Mouse (Mus musculus) neural tube, embryonic 12.5 days (tissue): ENCODE results near the gene Polr1d. TPM values are rescaled to one million over a fixed set of nuclear protein-coding genes. Genes with fewer than 3 reads are reported as not detected.

Source experiments
- ATAC-seq: fragments of 200-750 bp; cut with Nextera tagmentation; 2 replicates; pipeline ENCODE4 v1.8.0; 2017; ENCODE audit warnings: low read depth, mild to moderate bottlenecking, moderate TSS enrichment, moderate library complexity; ENCODE audit not compliant: low FRiP score
- H3K27ac ChIP-seq: fragments of 300-500 bp; sonication (generic); 2 replicates; pipeline ENCODE4 v1.5.1; 2016
- H3K27me3 ChIP-seq: fragments of 300-500 bp; sonication (generic); replicated peaks from 2 replicates; pipeline ENCODE4 v1.6.1; 2016; ENCODE audit warnings: mild to moderate bottlenecking
- H3K36me3 ChIP-seq: fragments of 300-500 bp; sonication (generic); 2 replicates; pipeline ENCODE4 v1.6.1; 2016; ENCODE audit warnings: mild to moderate bottlenecking
- H3K4me1 ChIP-seq: fragments of 300-500 bp; sonication (generic); 2 replicates; pipeline ENCODE4 v1.6.1; 2016
- H3K4me2 ChIP-seq: fragments of 300-500 bp; sonication (generic); replicated peaks from 2 replicates; pipeline ENCODE4 v1.6.1; 2016; ENCODE audit warnings: mild to moderate bottlenecking
- H3K4me3 ChIP-seq: fragments of 300-500 bp; sonication (generic); 2 replicates; pipeline ENCODE4 v1.5.1; 2016
- H3K9ac ChIP-seq: fragments of 300-500 bp; sonication (generic); 2 replicates; pipeline ENCODE4 v1.6.1; 2016; ENCODE audit warnings: mild to moderate bottlenecking
- H3K9me3 ChIP-seq: fragments of 300-500 bp; sonication (generic); 2 replicates; pipeline ENCODE4 v1.6.1; 2016; ENCODE audit warnings: mild to moderate bottlenecking
- WGBS: fragments of 180-500 bp; shearing (Covaris S2); methylation state at CpG from one replicate; pipeline ENCODE4 v1.1.7; 2016; 5-methylcytosine and 5-hydroxymethylcytosine counted together
- polyA plus RNA-seq: library from polyadenylated mRNA; unstranded; fragments of >200 nt; fragmentation: Nextera tagmentation; extraction: Ambion mirVana; gene quantifications from 2 replicates; pipeline ENCODE4 v1.2.1, GENCODE M21; 2016

Polr1d gene
- polyA plus RNA-seq, 1 experiment from 2014 or later = 94.5 TPM

DNA sequence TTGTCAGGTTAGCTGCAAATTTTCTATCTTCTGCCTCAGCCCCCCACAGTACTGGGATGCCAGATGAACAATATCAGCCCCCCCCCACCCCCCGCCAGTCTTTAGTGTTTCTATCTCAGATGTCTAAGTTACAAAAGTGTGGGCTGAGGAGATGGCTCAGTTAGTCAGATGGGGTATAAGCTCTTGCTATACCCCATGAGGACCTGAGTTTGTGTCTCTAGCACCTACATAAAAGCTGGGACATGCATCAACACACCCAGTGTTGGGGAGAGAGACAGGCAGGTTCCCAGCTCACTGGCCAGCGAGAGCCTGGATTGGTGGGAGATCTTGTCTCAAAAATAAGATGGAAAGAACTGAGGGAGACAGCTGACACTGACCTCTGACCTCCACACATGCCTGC lies 52.6 kb downstream of the Polr1d start:
- WGBS = 94% methylated on average over 2 of the region's 2 CpGs
- no peaks in the 10 kb centered on the region for H3K27me3 ChIP-seq
- no peak overlapping the region for H3K4me3 ChIP-seq
- H3K9ac ChIP-seq = no peak overlapping the region
- no peak overlapping the region for H3K27ac ChIP-seq
- H3K36me3 ChIP-seq = no peaks in the 10 kb centered on the region
- peaks cover 7% of the 10 kb centered on the region; the same call in 1 of the 2 replicates for H3K9me3 ChIP-seq
- peaks cover 18% of the 10 kb centered on the region for H3K4me1 ChIP-seq
- H3K4me2 ChIP-seq = no peak overlapping the region
- no peak for ATAC-seq

- H3K9me3 ChIP-seq = peaks cover 4% of the 10 kb centered on the region; the same call in 1 of the 2 replicates
- 94% methylated on average over 4 of the region's 4 CpGs for WGBS
- no peak overlapping the region for H3K9ac ChIP-seq
- no peak overlapping the region for H3K27ac ChIP-seq
- no peaks in the 10 kb centered on the region; the same call in 1 of the 2 replicates for H3K27me3 ChIP-seq
- H3K4me1 ChIP-seq = peaks cover 21% of the 10 kb centered on the region
- H3K4me2 ChIP-seq = no peak overlapping the region
- H3K4me3 ChIP-seq = no peak overlapping the region
- ATAC-seq = no peak
- no peaks in the 10 kb centered on the region for H3K36me3 ChIP-seq
These were observed 55.1 kb downstream of the Polr1d start for GRCm38 (mm10) chr5:147131912-147132311.

- Histone ChIP-seq H3K4me1 (peaks cover 21% of the 10 kb centered on the region), H3K36me3 (no peaks in the 10 kb centered on the region), H3K27me3 (no peaks in the 10 kb centered on the region; the same call in 1 of the 2 replicates), H3K4me2 (peak overlapping the region; percentile 53), H3K4me3 (no peak overlapping the region), H3K9ac (no peak overlapping the region), H3K9me3 (no peaks in the 10 kb centered on the region), H3K27ac (no peak overlapping the region)
- no peak for ATAC-seq
- WGBS = 9% methylated on average over 17 of the region's 17 CpGs
These were observed 56.8 kb downstream of the Polr1d start for GRCm38 (mm10) chr5:147133662-147134061.

DNA sequence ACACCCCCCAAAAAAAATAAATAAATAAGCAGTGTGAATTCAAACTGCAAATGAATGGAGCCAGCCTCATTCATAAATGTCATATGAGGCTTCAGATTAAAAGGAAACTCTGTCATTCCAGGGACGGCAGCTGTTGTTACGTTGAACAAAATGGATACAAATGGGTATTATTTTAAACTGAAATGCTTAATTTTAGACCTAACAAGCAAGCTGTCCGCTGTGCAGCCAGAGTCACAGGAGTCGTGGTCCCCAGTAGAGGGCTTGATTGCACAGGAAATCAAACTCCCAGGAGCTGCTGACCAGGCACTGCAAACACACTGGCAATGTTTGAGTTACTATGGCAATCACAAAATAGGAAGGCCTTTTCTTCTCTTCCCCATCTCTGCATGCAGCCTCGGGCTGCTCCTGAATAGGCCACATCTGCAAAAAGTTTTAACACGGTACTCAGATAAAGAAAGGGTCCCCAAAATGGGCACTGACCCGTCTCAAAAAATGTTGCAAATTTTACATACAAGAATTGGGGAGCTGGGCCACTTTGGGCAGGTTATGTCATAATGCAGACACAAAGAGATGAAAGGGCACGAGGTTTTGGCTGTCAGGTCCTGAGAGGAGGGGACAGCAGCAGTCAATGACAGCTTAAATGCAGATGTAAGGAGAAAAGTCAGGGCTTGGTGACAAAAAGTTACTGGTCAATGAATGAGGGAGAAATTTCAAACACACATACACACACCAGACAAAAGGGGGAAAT lies 57.7 kb downstream of the Polr1d start:
- H3K9me3 ChIP-seq = no peaks in the 10 kb centered on the region
- 14% methylated on average over 8 of the region's 8 CpGs for WGBS
- peak; percentile 69; the same call in 1 of the 2 replicates for ATAC-seq
- no peak overlapping the region for H3K9ac ChIP-seq
- no peak overlapping the region for H3K4me3 ChIP-seq
- H3K4me2 ChIP-seq = 0 out of 2 replicates have a peak overlapping the region, but pooled peaks have one; percentile 5
- H3K27me3 ChIP-seq = peaks cover 2% of the 10 kb centered on the region; the same call in 1 of the 2 replicates
- H3K36me3 ChIP-seq = no peaks in the 10 kb centered on the region
- H3K27ac ChIP-seq = no peak overlapping the region
- H3K4me1 ChIP-seq = peaks cover 21% of the 10 kb centered on the region

GRCm38 (mm10) chr5:147135089-147135446 lies 58.2 kb downstream of the Polr1d start:
- WGBS = 78% methylated on average over 3 of the region's 3 CpGs
- 0 out of 2 replicates have a peak, but pooled peaks have one; percentile 23 for ATAC-seq
- Histone ChIP-seq H3K9me3 (no peaks in the 10 kb centered on the region), H3K4me2 (no peak overlapping the region), H3K4me3 (no peak overlapping the region), H3K27me3 (peaks cover 2% of the 10 kb centered on the region; the same call in 1 of the 2 replicates), H3K36me3 (no peaks in the 10 kb centered on the region), H3K27ac (no peak overlapping the region), H3K9ac (no peak overlapping the region), H3K4me1 (peaks cover 21% of the 10 kb centered on the region)

DNA sequence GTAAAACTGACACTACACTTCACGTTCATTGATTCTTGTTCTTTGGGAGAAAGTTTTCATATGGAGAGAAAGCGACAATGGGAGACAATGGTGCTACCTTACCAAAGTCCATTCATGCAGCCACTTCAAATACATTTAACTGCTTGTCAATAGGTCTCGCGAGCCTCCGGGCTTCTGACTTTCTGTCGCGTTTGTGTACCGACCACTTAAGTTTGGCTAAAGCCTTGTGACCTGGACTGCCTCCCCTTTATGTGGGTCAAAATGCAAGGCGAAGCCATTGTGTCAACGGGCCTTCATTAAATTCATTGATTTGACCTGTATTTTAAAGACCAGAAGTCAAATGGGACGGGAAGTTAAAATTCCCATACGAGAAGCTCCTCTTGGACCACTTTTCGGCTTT lies 59.1 kb downstream of the Polr1d start:
- Histone ChIP-seq H3K9me3 (no peaks in the 10 kb centered on the region), H3K36me3 (no peaks in the 10 kb centered on the region), H3K27ac (no peak overlapping the region), H3K9ac (no peak overlapping the region), H3K27me3 (peaks cover 2% of the 10 kb centered on the region; the same call in 1 of the 2 replicates), H3K4me2 (no peak overlapping the region), H3K4me3 (no peak overlapping the region), H3K4me1 (peaks cover 21% of the 10 kb centered on the region)
- 24% methylated on average over 13 of the region's 13 CpGs for WGBS
- no peak for ATAC-seq

GRCm38 (mm10) chr5:147147340-147147739 lies 70.5 kb downstream of the Polr1d start:
- ATAC-seq = no peak

GRCm38 (mm10) chr5:147154806-147155371 lies 78.0 kb downstream of the Polr1d start:
- Histone ChIP-seq H3K4me2 (peak overlapping the region; percentile 42), H3K4me1 (peaks cover 34% of the 10 kb centered on the region), H3K9ac (no peak overlapping the region), H3K4me3 (no peak overlapping the region), H3K36me3 (no peaks in the 10 kb centered on the region), H3K27me3 (peaks cover 20% of the 10 kb centered on the region), H3K9me3 (no peaks in the 10 kb centered on the region), H3K27ac (no peak overlapping the region; the same call in 1 of the 2 replicates)
- ATAC-seq = peak; percentile 83
- 6% methylated on average over 13 of the region's 13 CpGs for WGBS

More at GRCm38 (mm10) chr5:147147340-147147739, 70.5 kb downstream of the Polr1d start:
- H3K9ac ChIP-seq = no peak overlapping the region
- H3K27me3 ChIP-seq = 0 out of 2 replicates have a peak, but pooled peaks cover 3% of the 10 kb centered on the region
- no peak overlapping the region for H3K27ac ChIP-seq
- H3K4me1 ChIP-seq = no peaks in the 10 kb centered on the region
- H3K36me3 ChIP-seq = no peaks in the 10 kb centered on the region; the same call in 1 of the 2 replicates
- no peak overlapping the region for H3K4me2 ChIP-seq
- H3K4me3 ChIP-seq = no peak overlapping the region
- 0 out of 2 replicates have a peak, but pooled peaks cover 8% of the 10 kb centered on the region for H3K9me3 ChIP-seq

GRCm38 (mm10) chr5:147155449-147156133 lies 78.7 kb downstream of the Polr1d start:
- no peaks in the 10 kb centered on the region for H3K9me3 ChIP-seq
- peak overlapping the region; percentile 42 for H3K4me2 ChIP-seq
- H3K4me3 ChIP-seq = no peak overlapping the region
- no peaks in the 10 kb centered on the region for H3K36me3 ChIP-seq
- no peak overlapping the region for H3K27ac ChIP-seq
- 2% methylated on average over 13 of the region's 13 CpGs for WGBS
- H3K27me3 ChIP-seq = peaks cover 20% of the 10 kb centered on the region
- peaks cover 34% of the 10 kb centered on the region for H3K4me1 ChIP-seq
- ATAC-seq = peak; percentile 95
- no peak overlapping the region for H3K9ac ChIP-seq

- H3K27me3 ChIP-seq = peaks cover 21% of the 10 kb centered on the region
- 13% methylated on average over 3 of the region's 3 CpGs for WGBS
These were observed 79.5 kb downstream of the Polr1d start for GRCm38 (mm10) chr5:147156376-147156775.

DNA sequence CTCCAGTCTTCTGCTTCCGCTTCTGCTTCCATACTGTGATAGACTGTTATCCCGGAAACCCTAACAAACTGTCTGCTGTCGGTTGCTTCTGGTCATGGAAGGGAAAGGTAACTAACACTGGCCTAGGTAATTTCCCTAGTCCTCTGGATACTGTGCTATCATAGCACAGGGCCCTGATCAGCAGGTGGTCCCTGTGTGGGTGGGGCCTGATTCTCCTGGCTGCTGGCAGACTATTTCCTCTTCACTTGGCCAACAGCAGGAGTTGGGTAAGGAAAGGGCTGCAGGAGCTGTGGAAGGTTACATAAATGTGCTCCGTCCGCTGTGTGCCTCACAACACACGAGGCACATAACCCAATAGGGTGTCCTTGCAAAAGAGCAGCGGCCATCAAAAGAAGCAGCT lies 80.6 kb downstream of the Polr1d start:
- Histone ChIP-seq H3K36me3 (no peaks in the 10 kb centered on the region), H3K4me3 (no peak overlapping the region), H3K27ac (no peak overlapping the region), H3K9me3 (no peaks in the 10 kb centered on the region), H3K4me2 (no peak overlapping the region), H3K27me3 (peaks cover 20% of the 10 kb centered on the region), H3K4me1 (peaks cover 34% of the 10 kb centered on the region), H3K9ac (no peak overlapping the region)
- WGBS = 69% methylated on average over 7 of the region's 7 CpGs
- ATAC-seq = no peak

More at GRCm38 (mm10) chr5:147156376-147156775, 79.5 kb downstream of the Polr1d start:
- ATAC-seq = no peak
- H3K36me3 ChIP-seq = no peaks in the 10 kb centered on the region
- H3K9me3 ChIP-seq = no peaks in the 10 kb centered on the region
- no peak overlapping the region for H3K4me3 ChIP-seq
- peaks cover 34% of the 10 kb centered on the region for H3K4me1 ChIP-seq
- H3K4me2 ChIP-seq = peak overlapping the region; percentile 42; the same call in 1 of the 2 replicates
- H3K9ac ChIP-seq = no peak overlapping the region
- H3K27ac ChIP-seq = no peak overlapping the region

DNA sequence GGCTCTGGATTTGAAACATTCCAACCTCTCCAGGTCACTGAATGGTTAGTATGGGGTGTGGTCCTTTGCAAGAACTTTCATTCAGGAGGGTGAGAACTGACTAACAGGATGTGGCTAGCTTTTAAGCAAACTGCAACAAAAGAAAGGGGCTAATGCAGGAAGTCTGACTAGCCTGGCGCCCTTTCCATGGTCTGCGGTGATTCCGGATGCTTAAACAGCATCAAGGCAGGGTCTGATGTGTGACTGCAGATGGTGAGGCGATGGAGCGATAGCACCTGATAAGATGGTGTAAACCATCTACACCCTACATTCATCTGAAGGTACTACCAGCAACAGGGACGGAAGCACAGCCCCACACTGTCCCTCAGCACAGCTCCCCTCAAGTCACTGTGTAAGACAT lies 82.5 kb downstream of the Polr1d start:
- 91% methylated on average over 6 of the region's 6 CpGs for WGBS
- Histone ChIP-seq H3K27ac (no peak overlapping the region), H3K4me3 (no peak overlapping the region), H3K36me3 (no peaks in the 10 kb centered on the region), H3K9ac (no peak overlapping the region), H3K27me3 (peaks cover 12% of the 10 kb centered on the region), H3K9me3 (no peaks in the 10 kb centered on the region), H3K4me1 (peaks cover 29% of the 10 kb centered on the region), H3K4me2 (no peak overlapping the region)
- ATAC-seq = no peak
